Mouse (Mus musculus) adrenal gland, adult 8-10 months (tissue): Measurements from ENCODE around the gene Acaca. TPM values are rescaled to one million over a fixed set of nuclear protein-coding genes. Genes with fewer than 3 reads are reported as not detected.

Experiments
- DNase-seq: peaks from one replicate; pipeline ENCODE4 v3.0.0; 2022
- total RNA-seq, 4 experiments: library from RNA; stranded (reverse); gene quantifications; 2 replicates each; pipeline ENCODE4 v1.2.4; 2022

The Acaca gene
- total RNA-seq, 4 experiments from 2014 or later = 81.4 to 339 (median 190) TPM

DNA sequence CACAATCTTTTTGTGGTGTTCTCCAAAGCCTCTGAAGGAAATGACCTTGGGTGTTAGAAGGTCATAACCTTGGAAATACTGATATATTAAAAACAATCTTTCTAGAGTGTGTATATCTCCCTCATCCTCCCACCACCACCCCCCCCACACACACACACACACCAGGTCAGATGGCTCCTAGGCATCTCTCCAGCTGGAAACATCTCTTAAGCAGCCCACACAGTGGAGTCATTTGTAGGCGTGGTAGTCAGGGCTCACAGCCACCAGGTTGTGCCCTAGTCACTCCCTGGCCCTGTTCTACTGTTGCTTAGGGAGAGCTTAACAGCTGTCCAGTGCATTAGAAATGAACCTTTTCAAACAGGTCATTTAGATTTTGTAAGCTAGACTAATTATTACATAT lies 265.5 kb downstream of the Acaca start:
- peak; percentile 50 for DNase-seq

DNA sequence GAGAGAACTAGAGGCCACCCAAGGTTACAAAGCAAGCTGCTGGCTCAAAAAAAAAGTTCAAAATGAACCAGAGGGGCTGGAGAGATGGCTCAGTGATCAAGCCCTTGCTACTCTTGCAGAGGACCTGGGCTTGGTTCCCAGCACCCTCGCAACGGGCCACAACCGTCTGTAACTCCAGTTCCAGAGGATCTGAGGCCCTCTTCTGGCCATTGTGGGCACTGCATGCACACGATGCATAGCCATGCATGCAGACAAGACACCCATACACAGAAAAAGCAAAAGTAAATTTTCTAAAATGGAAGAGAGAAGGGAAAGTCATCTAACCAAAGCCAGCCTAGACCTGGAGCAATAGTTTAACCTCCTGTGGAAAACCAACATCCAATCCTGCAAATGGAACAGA lies 277.3 kb downstream of the Acaca start:
- no peak for DNase-seq

DNA sequence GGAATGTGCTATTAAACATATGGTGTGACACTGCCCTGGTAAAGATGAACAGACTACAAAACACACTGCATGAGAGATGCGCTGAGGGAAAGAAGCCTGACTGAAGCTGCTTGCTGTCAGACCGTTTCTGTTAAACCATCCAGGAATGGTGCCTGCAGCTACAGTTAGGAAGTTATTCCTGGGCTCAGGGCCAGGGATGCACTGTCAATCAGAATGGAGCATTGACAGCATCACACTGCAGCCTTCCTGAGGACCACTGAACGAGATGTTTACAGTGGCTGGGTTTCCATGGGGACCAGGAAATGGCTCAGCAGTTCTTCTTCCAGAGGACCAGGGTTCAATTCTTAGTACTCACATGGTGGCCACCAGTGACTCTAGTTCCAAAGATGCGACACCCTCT lies 280.9 kb downstream of the Acaca start:
- no peak for DNase-seq

DNA sequence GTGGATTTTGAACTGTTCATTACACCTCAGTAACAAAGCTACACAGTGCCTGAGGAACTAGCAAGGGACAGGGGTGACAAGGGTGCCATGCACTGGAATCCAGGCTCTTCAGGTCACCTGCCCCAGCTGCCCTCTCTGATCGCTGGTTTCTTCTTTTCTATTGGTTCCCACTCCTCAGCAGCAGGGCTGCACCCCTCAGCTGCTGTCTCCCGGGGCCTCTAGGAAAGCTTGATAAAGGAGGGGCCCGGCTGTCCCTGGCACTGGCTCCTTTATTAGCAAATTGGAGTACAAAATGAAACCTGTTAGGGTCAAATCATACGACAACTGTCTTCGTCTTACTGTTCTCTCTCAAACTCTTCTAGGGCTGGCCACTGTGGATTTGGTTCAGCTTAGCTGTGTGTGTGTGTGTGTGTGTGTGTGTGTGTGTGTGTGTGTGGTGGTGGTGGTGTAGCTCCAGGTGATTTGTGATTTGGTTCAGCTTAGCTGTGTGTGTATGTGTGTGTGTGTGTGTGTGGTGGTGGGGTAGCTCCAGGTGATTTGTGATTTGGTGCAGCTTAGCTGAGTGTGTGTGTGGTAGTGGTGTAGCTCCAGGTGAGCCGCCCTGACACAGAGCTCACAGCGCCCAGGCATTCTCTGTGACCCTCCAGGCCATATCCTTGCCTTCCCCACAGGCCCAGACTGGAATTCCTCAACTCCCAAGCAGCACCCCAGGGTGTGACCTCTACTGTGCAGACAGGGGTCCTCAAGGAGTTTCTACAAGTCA lies 281.6 kb downstream of the Acaca start:
- no peak for DNase-seq

DNA sequence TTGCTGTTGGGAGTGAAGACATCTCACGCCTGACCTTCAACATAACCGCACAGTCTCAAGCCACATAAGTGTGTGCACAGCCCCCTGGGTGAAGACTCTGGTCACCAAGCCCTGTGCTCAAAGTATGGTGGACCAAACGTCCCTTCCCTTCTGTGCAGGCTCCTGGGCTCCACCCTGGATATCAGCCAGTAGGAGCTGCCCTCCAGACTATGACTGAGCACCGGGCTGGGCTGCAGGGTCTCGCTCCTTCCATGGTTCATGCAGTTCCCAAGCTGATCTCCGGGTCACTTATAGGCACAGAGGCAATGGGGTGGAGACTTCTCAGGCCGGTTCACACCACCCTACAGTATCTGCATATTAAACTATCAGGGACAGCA lies 282.2 kb downstream of the Acaca start:
- no peak for DNase-seq

DNA sequence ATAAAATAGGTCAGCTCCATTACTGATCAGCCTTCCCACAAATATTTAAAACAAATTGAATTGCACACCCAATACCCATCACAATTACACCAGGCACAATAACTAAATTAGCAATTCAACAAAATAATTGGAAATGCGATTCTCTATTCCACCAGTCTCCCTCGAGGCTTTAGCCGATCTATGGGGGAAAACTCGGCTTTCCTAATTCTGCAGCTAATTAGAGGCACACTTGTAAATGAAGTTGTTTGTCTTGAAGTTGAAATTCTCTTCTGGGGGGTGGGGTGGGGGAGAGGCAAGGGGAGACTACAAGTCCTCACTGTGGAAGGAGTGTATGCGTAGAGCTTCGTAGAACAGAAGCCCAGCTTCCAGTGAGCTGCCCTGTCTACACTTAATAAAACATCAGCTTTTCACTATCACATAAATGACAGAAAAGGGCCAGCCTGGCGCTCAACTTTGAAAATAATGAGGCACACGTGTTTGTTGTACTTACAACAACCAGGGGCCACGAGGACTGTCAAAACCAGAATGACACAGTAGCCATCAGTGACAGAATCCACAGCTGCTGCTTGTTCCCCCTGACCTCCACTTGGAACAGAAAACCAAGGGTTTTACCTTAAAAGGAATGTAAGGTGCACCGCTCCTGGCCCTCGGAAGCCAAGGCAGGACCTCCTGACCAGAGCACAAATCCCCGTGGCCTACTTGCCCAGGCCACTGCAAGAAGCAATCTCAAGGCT lies 282.9 kb downstream of the Acaca start:
- DNase-seq = no peak

DNA sequence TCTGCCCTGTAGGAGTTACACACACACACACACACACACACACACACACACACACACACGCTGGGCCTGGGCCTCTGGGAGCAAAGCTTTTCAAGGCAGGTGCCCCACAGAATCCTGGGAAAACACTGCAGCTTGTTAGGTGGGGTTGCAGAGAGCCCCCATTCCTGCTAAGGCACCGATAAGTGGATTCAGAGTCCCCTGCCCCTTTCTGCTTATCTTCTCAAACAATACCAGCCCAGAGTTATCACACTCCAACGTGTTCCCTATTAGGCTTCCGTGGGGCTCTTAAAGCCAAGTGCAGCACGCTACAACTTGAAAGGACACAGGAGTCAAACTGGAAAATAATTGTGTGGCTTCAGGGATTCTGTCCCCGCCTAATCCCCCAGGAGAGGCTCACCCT lies 283.6 kb downstream of the Acaca start:
- no peak for DNase-seq

DNA sequence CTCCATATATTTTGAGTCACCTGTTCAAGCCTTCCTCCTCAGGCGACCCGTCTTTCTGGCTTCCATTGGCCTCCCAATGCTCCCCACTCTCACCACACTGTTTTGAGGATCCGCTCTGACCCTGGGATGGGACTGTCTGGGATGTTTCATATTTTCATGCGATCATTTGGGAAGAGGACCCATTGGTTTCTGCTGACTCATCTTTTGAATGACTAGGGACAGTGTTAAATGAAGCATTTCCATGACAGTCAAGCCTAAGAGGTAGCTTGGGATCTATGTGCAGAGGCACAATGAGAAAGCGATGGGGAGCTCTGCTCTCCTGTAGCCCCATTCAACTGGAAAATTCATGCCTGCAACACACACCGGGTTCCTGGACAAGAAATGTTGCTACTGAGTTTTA lies 291.3 kb downstream of the Acaca start:
- no peak for DNase-seq

DNA sequence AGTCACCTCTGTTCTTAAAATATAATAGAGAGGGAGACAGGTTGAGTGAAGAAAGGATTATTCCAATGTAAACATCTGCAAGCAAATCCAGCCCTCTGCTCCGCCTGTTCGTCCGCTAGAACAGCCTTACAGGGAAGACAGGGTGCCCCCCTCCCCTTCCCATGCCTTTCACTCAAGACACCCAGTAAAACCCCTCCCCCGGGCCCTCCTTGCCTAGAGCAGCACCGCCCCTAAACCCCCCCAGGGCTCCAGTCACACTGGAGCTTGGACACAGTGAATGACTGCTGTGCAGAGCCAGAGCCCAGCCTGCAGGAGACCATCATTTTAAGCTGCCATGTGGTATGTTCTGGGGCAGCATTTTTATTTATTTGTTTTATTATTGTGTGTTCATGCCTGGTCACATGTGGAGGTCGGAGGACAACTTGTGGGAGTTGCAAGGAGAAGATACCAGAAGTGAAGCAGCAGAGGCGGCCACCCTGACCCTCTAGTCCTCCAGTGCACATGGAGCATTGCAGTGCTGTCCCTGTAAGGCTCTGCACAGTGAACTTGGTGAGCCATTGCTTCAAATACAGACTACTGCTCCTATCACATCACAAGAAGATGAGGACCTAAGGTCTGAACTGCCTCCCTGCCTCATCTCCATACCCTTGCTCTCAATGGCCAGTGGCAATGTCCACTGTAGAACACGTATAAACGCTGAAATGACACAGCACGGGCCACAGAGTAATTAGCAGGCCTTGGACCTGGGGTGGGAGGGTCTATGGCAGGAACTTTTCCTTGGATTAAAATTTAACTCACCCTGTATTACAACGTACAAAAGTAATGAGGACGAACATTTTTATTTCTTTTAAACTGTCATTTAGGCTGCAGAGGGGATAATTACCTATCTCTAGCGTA lies 296.5 kb downstream of the Acaca start:
- DNase-seq = no peak

DNA sequence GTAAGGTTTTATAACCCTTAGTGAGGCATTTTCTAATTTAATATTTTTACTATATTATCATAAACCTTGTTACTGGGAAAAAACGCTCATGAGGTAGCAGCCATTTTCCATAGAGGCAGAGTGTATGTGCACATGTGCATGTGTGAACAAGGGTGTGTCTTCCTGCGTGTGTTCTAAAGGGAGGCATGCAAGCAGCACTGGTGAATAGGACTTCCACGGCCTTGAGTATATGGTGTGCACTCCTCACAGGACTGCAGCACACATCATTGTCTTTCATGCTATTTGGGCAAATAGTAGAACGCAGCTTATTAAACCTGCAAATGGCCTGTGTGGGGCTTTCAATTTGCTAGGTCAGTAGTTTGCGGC lies 297.1 kb downstream of the Acaca start:
- DNase-seq = no peak

DNA sequence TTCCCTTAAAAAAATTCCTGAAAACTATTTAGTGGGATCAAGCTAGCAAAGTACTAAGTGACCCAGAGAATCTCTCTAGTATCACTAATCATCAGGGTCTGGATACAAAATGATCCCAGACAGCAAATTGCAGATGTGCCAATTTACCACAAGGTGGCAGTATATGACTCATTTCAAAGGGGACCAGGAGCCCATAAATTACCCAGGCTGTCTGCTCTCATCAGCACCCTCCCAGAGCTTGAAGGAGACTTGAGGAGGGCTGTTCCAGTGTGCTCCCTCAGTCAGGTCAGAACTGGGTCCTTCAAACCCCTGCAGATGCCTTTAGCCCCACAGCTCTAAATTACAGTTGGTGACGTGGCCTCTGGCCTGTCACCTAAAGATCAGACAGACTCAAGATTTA lies 300.1 kb downstream of the Acaca start:
- DNase-seq = peak; percentile 5

DNA sequence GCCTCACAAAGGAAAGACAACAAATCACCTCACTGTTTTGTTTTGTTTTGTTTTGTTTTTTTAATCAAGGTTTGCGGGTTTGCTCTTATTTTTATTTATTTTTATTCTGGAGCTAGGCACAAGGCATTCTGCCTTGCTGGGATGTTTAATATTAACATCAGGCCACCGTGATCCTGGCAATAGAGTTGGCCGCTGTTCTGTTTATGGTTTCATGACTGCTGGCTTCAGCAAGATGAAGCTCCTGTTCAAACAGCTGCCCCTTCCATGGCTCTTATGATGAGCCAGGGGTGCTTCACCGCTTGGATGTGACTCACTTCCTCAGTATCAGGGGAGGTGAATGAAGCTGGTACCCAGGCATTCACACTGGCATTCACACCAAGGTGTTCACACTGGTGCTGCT lies 300.9 kb downstream of the Acaca start:
- DNase-seq = no peak

DNA sequence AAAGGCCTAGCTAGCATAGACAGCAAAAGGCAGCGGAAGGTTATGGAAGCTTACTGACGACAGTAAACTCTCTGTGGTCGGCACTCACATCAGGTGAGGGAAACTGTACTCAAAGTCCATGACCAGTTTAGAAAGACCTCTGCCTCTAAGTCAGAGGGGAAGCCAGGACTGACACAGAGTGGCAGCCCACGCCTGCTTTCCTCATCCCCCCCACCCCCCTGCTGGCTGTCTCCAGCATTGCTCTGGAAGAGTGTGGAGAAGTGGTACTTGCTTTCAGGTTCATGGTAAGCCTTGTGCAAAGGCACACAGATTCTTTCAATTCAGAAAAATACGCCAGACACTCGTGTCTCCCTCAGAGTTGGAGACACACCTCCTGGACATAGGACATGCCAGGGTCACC lies 305.4 kb downstream of the Acaca start:
- no peak for DNase-seq

DNA sequence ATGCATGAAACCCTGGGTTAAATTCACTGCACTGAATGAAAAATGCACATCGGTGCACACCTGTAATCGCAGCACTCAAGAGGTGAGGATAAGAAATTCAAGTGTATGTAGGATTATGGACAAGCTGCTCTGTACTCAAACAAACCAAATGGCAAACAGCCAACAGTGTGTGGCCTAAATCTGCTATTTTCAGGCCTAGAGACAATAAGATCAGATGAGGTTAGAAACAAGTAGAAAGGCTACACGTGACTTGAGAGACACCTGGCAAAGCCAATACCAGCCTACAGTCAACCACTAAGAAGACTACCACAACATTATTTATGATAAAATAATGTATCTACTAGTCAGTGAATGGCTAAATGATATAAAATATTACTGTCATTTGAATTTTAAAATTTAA lies 310.9 kb downstream of the Acaca start:
- DNase-seq = no peak

DNA sequence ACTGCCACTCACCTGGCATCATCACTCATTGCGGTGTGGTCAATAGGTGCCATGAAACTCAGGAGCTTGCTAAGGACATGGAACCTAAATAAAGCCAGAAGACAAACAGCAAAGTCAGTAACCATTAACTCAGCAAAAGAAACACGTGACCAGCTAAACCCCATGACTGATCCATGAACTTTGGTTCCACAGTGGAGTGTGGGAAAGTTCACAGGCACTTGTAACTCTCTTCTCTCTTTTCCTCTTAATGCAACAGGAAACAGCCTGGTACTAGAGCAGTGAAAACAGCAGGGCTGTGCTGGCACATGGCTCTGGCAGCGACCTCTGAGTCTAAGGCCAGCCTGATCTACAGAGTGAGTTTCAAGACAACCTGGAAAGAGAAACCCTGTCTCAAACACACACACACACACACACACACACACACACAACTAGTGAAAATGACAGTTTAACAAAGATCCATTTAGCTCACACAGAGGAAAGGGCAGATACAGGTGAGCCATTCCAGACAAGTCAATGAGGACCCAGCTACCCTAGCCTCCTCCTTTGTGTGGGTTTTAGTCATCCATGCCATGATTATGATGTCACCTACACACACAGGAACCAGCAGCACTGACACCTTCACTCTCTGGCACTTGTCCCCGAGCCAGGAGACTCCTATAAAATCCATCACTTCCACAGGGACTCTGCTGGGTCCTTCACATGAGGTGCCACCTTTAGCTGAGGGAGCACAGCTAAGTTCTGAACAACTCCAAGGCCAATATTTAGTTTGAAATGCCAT lies 313.3 kb downstream of the Acaca start:
- no peak for DNase-seq

Other genes with a start within 250 kb of the Acaca start
- gene Ddx52, start 187.6 kb upstream of the Acaca start, total RNA-seq = 10 to 100 TPM; 18.8 to 26.6 (median 26.0) TPM
- 10 to 100 TPM; 49.3 to 73.8 (median 63.4) TPM for gene Synrg, start 165.2 kb upstream of the Acaca start, total RNA-seq
- gene Dusp14, start 60.4 kb upstream of the Acaca start, total RNA-seq = 10 to 100 TPM in 2 of 4 experiments, 1 to 10 TPM in 2; 5.7 to 16.5 (median 9.4) TPM
- 10 to 100 TPM; 13.6 to 33.0 (median 22.9) TPM for gene Tada2a, start 72 bp upstream of the Acaca start, total RNA-seq
- under 1 TPM in 1 of 4 experiments, not detected in 3; 0.38 TPM for gene Gm11437, start 37.8 kb downstream of the Acaca start, total RNA-seq